Mouse (Mus musculus) hindbrain, embryonic 10.5 days (tissue): ENCODE measurements around the gene Ppm1j. TPM values are rescaled to one million over a fixed set of nuclear protein-coding genes. Genes with fewer than 3 reads are reported as not detected.
A peak's percentile ranks its signal among the peaks of the same experiment; 100 is the strongest.

Source experiments
- DNase-seq: peaks from one replicate; pipeline ENCODE4 v3.0.0-alpha.2; 2017; ENCODE audit warnings: low spot score
- H3K27ac ChIP-seq: fragments of 300-500 bp; sonication (generic); 2 replicates; pipeline ENCODE4 v1.5.1; 2016; ENCODE audit warnings: mild to moderate bottlenecking, moderate library complexity
- H3K27me3 ChIP-seq: fragments of 300-500 bp; sonication (generic); 2 replicates; pipeline ENCODE4 v1.6.1; 2016; ENCODE audit warnings: mild to moderate bottlenecking; ENCODE audit not compliant: poor library complexity, insufficient read depth, severe bottlenecking
- H3K36me3 ChIP-seq: fragments of 300-500 bp; sonication (generic); 2 replicates; pipeline ENCODE4 v1.6.1; 2016; ENCODE audit warnings: mild to moderate bottlenecking, moderate library complexity
- H3K4me1 ChIP-seq: fragments of 300-500 bp; sonication (generic); replicated peaks from 2 replicates; pipeline ENCODE4 v1.6.1; 2016; ENCODE audit warnings: mild to moderate bottlenecking
- H3K4me3 ChIP-seq: fragments of 300-500 bp; sonication (generic); 2 replicates; pipeline ENCODE4 v1.5.1; 2016; ENCODE audit warnings: mild to moderate bottlenecking, moderate library complexity
- H3K9me3 ChIP-seq: fragments of 300-500 bp; sonication (generic); 2 replicates; pipeline ENCODE4 v1.6.1; 2016; ENCODE audit warnings: mild to moderate bottlenecking, moderate library complexity
- WGBS: fragments of 180-500 bp; shearing (Covaris S2); methylation state at CpG from one replicate; pipeline ENCODE4 v1.1.7; 2016; 5-methylcytosine and 5-hydroxymethylcytosine counted together
- polyA plus RNA-seq: library from polyadenylated mRNA; unstranded; fragments of >200 nt; fragmentation: Nextera tagmentation; extraction: Ambion mirVana; gene quantifications from 2 replicates; pipeline ENCODE4 v1.2.1, GENCODE M21; 2016

Gene Ppm1j
- polyA plus RNA-seq, 1 experiment from 2014 or later = 1.8 TPM

DNA sequence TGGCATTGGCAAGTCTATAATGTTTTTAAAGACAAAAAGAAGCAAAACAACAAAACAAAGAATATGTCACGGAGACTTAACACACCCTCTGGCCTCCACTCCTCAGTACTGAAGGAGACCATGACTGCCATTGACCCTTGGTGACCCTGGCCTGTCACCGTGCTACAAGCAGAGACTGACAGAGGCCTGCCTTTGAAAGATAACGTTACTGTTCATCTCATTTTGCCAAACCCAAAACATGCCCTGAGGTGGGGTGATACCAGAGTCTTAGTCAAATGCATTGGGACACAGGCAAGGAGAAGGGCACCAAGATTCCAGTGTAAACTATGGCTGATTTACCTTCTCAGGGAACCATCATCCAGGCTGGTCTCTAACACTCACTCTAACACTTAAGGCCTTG is 11.7 kb upstream of the Ppm1j start:
- 11% methylated on average over 3 of the region's 3 CpGs for WGBS
- peaks cover 85% of the 10 kb centered on the region for H3K27me3 ChIP-seq
- DNase-seq = no peak
- no peaks in the 10 kb centered on the region for H3K9me3 ChIP-seq
- no peak overlapping the region for H3K27ac ChIP-seq
- H3K4me1 ChIP-seq = peaks cover 13% of the 10 kb centered on the region
- H3K36me3 ChIP-seq = no peaks in the 10 kb centered on the region
- no peak overlapping the region for H3K4me3 ChIP-seq

DNA sequence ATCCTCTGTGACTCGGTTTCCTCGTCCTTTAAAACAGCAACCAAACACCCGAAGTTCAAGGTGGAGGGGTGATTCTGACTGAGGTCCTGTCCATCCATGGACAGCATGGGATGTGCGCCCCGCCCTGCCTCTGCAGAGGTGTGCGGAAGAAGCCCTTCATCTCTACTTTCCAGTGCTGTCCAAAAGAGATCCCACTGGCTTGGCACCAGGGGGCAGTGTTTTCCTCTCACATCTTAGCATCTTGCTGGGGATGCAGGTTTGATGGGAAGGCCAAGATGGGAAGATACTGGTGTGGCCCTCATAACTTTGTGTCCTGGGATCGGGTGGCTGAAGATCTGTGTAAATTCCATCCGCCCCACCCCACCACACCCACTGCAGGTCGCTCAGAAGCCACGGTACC is 10.8 kb upstream of the Ppm1j start:
- Histone ChIP-seq H3K9me3 (no peaks in the 10 kb centered on the region), H3K36me3 (no peaks in the 10 kb centered on the region), H3K27me3 (peaks cover 85% of the 10 kb centered on the region), H3K4me3 (no peak overlapping the region), H3K4me1 (peaks cover 13% of the 10 kb centered on the region), H3K27ac (no peak overlapping the region)
- peak; percentile 47 for DNase-seq
- WGBS = 52% methylated on average over 10 of the region's 10 CpGs

DNA sequence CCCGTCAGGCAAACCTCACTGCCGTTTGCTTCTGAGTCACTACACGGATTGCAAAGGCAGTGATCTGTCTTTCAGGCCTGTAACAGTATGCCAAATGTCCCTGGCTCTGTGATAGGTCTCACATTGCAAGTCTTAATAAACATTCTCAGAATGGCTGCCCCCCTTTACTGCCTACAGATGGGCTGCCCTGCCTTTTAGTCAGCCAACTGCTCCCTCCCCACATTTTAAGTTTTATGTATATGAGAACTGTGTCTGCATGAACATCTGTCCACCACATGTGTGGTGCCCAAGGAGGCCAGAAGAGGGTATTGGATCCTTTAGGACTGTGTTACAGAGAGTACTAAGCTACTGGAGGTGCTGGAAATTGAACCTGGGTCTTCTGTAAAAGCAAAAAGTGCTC is 9.9 kb upstream of the Ppm1j start:
- Histone ChIP-seq H3K9me3 (no peaks in the 10 kb centered on the region), H3K27ac (no peak overlapping the region), H3K4me1 (peaks cover 14% of the 10 kb centered on the region), H3K27me3 (peaks cover 89% of the 10 kb centered on the region), H3K36me3 (no peaks in the 10 kb centered on the region), H3K4me3 (no peak overlapping the region)
- no peak for DNase-seq
- WGBS = 69% methylated on average over 3 of the region's 3 CpGs

DNA sequence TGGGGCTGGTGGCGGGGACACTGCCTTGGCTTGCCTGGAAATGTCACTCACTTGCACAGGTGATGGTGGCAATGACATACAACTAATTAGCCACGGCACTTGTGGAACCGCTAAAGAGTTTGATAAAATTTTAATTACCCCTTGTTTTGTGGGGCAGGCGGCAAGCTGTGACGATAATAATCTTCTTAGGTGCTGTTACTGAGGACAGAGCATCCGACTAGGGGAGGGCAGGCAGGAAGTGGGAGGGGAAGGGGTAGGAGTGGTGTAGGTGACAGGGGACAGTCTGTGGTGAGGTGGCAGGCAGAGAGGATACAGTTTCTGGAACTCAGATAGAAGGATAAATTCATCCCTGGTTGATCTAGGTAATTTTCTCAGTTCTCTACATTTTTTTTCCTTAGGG is 9.4 kb upstream of the Ppm1j start:
- DNase-seq = no peak
- Histone ChIP-seq H3K27me3 (peaks cover 89% of the 10 kb centered on the region), H3K27ac (no peak overlapping the region), H3K36me3 (no peaks in the 10 kb centered on the region), H3K4me1 (peaks cover 20% of the 10 kb centered on the region), H3K4me3 (no peak overlapping the region), H3K9me3 (no peaks in the 10 kb centered on the region)
- WGBS = 66% methylated on average over 6 of the region's 6 CpGs

DNA sequence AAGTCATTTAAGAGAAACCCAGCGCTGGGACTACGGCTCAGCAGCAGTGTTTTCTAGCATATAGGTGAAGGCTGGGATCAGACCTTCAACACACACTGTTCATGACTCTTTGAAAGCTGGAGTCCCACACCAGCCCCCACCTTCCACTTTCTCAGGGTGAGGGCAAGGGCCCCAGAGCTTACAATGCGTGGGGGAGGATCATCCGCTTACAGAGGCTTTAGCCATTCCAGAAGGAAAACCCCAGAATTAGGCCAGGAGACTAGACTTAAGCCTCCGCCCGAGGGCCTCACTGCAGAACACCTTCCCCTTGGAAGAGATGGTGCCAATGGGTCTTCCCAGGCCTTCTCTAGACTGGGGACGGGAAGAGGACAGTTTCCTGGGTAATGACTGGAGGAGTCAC is 7.6 kb upstream of the Ppm1j start:
- no peak for DNase-seq
- H3K4me1 ChIP-seq = peaks cover 29% of the 10 kb centered on the region
- no peaks in the 10 kb centered on the region for H3K9me3 ChIP-seq
- H3K27ac ChIP-seq = no peak overlapping the region
- no peaks in the 10 kb centered on the region for H3K36me3 ChIP-seq
- 79% methylated on average over 7 of the region's 7 CpGs for WGBS
- no peak overlapping the region for H3K4me3 ChIP-seq
- peaks cover 94% of the 10 kb centered on the region for H3K27me3 ChIP-seq

DNA sequence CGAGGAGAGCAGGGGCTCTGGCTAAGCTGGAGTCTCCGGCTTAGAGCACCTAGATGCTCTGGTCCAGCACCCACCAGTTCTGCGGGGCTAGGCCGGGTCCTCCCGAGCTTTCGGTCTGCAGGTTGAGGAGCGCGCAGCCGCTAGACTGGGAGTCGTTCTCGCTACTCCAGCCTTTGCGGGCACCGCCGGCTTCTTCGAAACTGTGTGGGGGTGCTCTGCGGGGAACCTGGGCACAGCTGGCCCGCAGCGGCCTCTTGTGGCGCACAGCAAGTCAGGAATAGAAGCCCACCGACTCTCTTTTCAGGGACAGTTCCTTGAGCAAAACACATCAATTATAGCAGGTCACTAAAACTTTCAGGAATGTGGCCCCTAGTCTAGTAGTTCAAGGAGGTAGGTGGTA is 3.5 kb upstream of the Ppm1j start:
- H3K27ac ChIP-seq = no peak overlapping the region
- no peaks in the 10 kb centered on the region for H3K36me3 ChIP-seq
- H3K4me3 ChIP-seq = peak overlapping the region; percentile 47
- peaks cover 36% of the 10 kb centered on the region for H3K4me1 ChIP-seq
- H3K27me3 ChIP-seq = peaks cover 98% of the 10 kb centered on the region
- DNase-seq = peak; percentile 66
- 1% methylated on average over 20 of the region's 20 CpGs for WGBS
- no peaks in the 10 kb centered on the region for H3K9me3 ChIP-seq

DNA sequence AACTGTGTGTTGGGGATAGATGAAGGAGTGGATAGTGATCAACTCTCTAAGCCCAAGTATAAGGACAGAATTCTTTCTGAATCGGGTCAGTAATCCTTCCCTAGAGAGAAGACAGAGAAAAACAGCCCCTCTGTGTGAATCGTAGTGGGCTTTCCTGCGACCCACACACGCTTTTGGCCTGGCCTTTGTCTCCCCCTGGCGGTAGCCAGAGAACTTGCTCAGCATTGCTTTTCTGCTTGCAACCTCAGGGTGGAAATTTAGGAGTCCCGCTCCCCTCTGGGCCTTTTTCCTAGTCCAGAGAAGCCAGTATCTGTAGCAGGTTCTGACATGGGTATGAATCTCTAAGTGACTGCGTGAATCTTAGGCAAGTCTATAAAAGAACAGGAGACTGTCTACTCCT is 907 bp upstream of the Ppm1j start:
- no peaks in the 10 kb centered on the region for H3K36me3 ChIP-seq
- 3% methylated on average over 7 of the region's 7 CpGs for WGBS
- DNase-seq = peak; percentile 82

DNA sequence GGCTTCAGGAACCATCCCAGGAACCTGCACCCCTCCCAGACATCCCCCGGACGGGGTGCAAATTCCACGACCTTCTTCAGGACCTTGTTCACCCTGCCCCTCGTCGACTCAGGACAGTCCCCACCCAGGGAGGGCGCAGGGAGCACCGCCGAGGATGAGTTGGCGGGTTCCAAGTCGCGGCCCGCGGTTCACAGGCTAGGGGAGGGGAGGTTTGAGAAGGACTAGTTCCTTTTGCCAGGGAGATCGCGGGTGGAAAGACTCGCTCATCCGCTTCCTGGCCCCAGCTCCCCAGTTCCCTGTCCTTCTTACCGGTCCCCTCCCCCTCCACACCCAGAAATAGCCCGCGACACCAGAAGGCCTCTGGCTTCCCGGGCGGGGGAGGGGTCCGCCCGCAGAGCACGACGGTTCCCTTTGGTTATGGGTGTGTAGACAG is 631 bp downstream of the Ppm1j start, which contains the start of gene Fam19a3:
Gene Fam19a3 (minus strand): TSS at position 370 of the 433 bp plus-strand sequence.
- WGBS = under 1% methylated on average over 26 of the region's 26 CpGs
- Histone ChIP-seq H3K4me3 (peak within 1 kb of the TSS; percentile 61), H3K27ac (peak within 1 kb of the TSS; percentile 23; the same call in 1 of the 2 replicates), H3K27me3 (peaks cover 100% of the 10 kb centered on the region), H3K36me3 (no peaks in the 10 kb centered on the region), H3K9me3 (no peaks in the 10 kb centered on the region), H3K4me1 (peaks cover 25% of the 10 kb centered on the region)
- DNase-seq = peak; percentile 33

More for the DNA sequence above, 907 bp upstream of the Ppm1j start:
- Histone ChIP-seq H3K27ac (no peak overlapping the region), H3K9me3 (no peaks in the 10 kb centered on the region), H3K4me1 (peaks cover 33% of the 10 kb centered on the region), H3K27me3 (peaks cover 98% of the 10 kb centered on the region), H3K4me3 (no peak overlapping the region)

DNA sequence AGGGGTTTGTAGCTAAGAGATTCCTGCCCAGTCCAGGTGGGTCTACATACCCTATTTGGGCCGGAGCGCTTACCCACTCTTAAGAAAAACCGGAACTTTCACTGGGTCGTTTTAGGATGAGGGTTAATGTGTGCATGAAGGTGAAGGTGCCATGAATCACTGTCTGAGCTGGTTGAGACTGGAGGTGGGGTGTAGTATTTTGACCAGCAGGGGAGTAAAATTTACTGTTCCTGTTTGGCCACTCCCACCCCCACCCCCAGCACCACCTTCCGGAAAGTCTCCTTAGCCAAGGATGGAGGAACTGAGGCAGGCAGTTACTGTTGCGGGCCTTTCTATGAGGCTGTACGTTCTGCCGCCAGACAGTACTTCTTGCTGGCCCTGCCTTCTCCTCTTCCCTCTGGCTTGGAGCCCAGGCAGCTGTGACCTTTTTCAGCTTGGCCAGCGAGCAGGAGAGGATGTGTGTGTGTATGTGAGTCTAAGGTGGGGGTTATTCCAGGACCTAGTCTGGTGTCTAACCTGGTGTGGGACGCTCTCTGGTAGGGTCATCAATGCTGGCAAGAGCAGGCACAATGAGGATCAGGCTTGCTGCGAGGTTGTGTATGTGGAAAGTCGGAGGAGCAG is 1.3 kb downstream of the Ppm1j start:
- WGBS = 18% methylated on average over 12 of the region's 12 CpGs
- no peaks in the 10 kb centered on the region for H3K36me3 ChIP-seq
- H3K4me3 ChIP-seq = peak overlapping the region; percentile 61
- H3K9me3 ChIP-seq = no peaks in the 10 kb centered on the region
- DNase-seq = no peak
- H3K27ac ChIP-seq = no peak overlapping the region
- H3K27me3 ChIP-seq = peaks cover 100% of the 10 kb centered on the region
- H3K4me1 ChIP-seq = peaks cover 20% of the 10 kb centered on the region

DNA sequence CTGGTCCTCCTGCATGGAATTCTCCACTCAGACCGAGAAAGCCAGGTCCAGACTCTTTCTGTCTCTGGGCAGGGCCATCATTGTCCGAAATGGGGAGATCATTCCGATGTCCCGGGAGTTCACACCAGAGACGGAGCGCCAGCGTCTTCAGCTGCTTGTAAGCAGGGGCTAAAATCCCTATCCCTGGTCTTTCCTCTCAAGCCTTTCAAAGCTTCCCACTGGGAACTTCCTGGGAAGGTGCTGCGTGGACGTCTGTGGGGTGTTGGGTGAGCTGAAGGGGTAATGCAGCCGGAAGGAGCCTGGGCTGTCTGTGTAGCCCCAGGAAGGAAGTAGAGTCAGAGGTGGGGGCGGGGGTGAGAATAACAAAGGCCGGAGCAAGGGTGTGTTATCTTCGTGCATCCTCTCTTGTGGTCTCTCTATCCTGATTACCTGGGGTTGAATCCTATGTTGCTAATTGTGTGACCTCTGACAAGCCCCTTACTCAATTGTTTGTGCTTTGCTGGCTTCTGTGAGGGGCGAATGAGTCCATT is 3.2 kb downstream of the Ppm1j start:
- Histone ChIP-seq H3K27ac (no peak overlapping the region), H3K9me3 (no peaks in the 10 kb centered on the region), H3K36me3 (no peaks in the 10 kb centered on the region), H3K27me3 (peaks cover 92% of the 10 kb centered on the region), H3K4me1 (peaks cover 25% of the 10 kb centered on the region), H3K4me3 (no peak overlapping the region)
- no peak for DNase-seq
- 41% methylated on average over 14 of the region's 14 CpGs for WGBS

DNA sequence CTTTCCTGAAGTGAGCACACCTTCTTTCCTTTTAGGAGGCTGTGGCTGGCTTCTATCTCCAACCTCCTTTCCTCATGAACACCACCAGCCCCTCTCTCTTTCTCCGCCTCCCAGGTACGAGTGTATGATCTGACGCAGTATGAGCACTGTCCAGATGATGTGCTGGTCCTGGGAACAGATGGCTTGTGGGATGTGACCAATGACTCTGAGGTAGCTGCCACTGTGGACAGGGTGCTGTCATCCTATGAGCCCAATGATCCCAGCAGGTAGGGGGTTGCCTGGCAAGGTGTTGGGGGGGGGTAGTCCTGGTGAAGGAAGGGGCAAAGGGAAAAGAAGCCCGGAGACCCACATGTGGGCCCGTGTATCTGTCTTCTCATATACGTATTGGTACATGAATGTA is 4.4 kb downstream of the Ppm1j start:
- Histone ChIP-seq H3K27ac (no peak overlapping the region), H3K4me1 (peaks cover 38% of the 10 kb centered on the region), H3K27me3 (peaks cover 90% of the 10 kb centered on the region), H3K36me3 (no peaks in the 10 kb centered on the region), H3K9me3 (no peaks in the 10 kb centered on the region), H3K4me3 (no peak overlapping the region)
- WGBS = 91% methylated on average over 6 of the region's 6 CpGs
- DNase-seq = no peak

DNA sequence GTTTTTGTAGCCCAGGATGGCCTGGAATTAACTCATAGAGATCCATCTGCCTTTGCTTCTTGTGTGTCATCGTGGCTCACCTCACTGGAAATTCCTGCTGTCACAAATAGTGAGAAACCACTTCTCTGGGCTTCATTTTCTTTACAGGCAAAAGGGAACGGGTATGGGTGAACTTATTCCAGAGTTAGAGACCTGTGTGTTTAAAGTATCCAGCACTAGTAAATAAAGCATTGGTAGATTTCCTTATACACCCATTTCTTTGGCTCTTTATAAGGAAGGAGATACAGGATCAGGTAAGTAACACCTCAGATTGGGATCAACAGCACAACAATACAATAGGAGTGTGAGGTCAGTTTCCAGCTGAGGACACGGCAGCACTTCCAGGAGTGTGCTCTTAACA is 7.2 kb downstream of the Ppm1j start, which contains the start of gene Rhoc:
Gene Rhoc (plus strand): TSS at position 301 of the 400 bp plus-strand sequence.
- H3K27me3 ChIP-seq = peaks cover 65% of the 10 kb centered on the region
- peak within 1 kb of the TSS; percentile 89 for H3K27ac ChIP-seq
- peaks cover 10% of the 10 kb centered on the region for H3K36me3 ChIP-seq
- DNase-seq = no peak
- WGBS = 37% methylated on average over 3 of the region's 3 CpGs
- H3K9me3 ChIP-seq = no peaks in the 10 kb centered on the region
- H3K4me3 ChIP-seq = peak within 1 kb of the TSS; percentile 70
- peaks cover 45% of the 10 kb centered on the region for H3K4me1 ChIP-seq

DNA sequence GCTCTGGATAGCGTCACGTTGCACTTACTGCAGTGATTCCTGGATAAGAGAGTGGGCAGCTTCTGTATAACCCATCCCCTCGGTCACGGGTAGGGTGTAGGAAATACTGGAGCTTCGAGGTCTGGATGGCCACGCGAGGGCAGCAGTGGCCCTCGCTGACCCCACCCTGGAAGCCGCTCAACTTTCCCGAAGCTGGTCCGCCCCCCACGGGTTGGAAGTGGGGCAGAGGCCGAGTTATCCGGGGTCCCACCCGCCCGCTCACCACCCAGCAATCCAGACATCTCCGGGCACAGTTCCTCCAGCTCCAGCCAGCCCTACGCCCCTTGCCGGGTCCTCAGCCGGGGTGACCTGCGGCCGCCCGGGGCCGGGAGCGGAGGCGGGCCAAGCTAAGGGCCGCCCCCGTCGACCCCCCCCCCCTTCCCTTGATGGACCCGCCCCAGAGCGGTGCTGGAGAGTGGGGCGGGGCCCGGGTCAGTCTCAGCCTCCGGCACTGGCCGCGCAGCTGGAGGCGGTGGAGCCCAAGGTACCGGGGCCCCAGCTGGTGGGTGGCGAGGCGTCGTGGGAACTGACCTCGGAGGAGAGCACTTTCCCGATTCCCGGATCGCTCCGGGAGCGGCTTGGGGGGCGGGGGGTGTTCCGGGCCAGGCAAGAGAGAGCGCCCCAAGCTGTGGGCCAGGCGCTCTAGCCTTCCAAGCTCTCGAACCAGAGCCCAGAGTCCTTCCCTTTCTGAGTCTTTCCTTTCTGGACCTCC is 7.9 kb downstream of the Ppm1j start:
- peaks cover 16% of the 10 kb centered on the region for H3K36me3 ChIP-seq
- peak; percentile 87 for DNase-seq
- WGBS = under 1% methylated on average over 52 of the region's 52 CpGs

More for the DNA sequence above, 7.9 kb downstream of the Ppm1j start:
- Histone ChIP-seq H3K9me3 (no peaks in the 10 kb centered on the region), H3K27ac (peak overlapping the region; percentile 89), H3K4me1 (peaks cover 51% of the 10 kb centered on the region), H3K27me3 (peaks cover 58% of the 10 kb centered on the region), H3K4me3 (peak overlapping the region; percentile 70)
